Mouse (Mus musculus) G1E-ER4 (cell line): ENCODE data around the gene Pom121l12. TPM values are rescaled to one million over a fixed set of nuclear protein-coding genes. Genes with fewer than 3 reads are reported as not detected.

Source experiments
- GATA1 ChIP-seq: IDR thresholded peaks from one replicate; pipeline ENCODE4 v1.8.0; 2012; ENCODE audit warnings: low read length, inconsistent platforms
- polyA plus RNA-seq: library from polyadenylated mRNA; stranded (reverse); fragments of >175 nt; gene quantifications from 2 replicates; pipeline ENCODE4 v1.2.3, GENCODE M21; 2012

Gene Pom121l12
- not detected in 2 replicates for polyA plus RNA-seq

GRCm38 (mm10) chr11:14598976-14599375 lies at the start of gene Pom121l12:
Gene Pom121l12, plus strand, starts transcription at chr11:14599276.
- no peak for TF ChIP-seq GATA1

GRCm38 (mm10) chr11:14611859-14612258 lies 12.8 kb downstream of the Pom121l12 start:
- no peak for TF ChIP-seq GATA1
